Mouse (Mus musculus) myocyte (in vitro differentiated cells): ENCODE data around the gene Gtf3c1. TPM values are rescaled to one million over a fixed set of nuclear protein-coding genes. Genes with fewer than 3 reads are reported as not detected.
A peak's percentile ranks its signal among the peaks of the same experiment; 100 is the strongest.

Experiments
- H3K27me3 ChIP-seq: one replicate; pipeline ENCODE4 v1.6.1; 2011; ENCODE audit not compliant: control insufficient read depth, insufficient read depth, insufficient read length
- H3K36me3 ChIP-seq: one replicate; pipeline ENCODE4 v1.6.1; 2011; ENCODE audit not compliant: control insufficient read depth, insufficient read depth
- H3K4me2 ChIP-seq: one replicate; pipeline ENCODE4 v1.6.1; 2011; ENCODE audit warnings: low read depth, control low read depth
- H3K4me3 ChIP-seq: one replicate; pipeline ENCODE4 v1.5.1; 2011; ENCODE audit warnings: mild to moderate bottlenecking, control low read depth, moderate library complexity
- H3K79me2 ChIP-seq: one replicate; pipeline ENCODE4 v1.6.1; 2011; ENCODE audit not compliant: control insufficient read depth, insufficient read depth
- H3ac ChIP-seq: one replicate; pipeline ENCODE4 v1.6.1; 2011; ENCODE audit not compliant: control insufficient read depth, insufficient read length
- CEBPB ChIP-seq: IDR thresholded peaks from 2 replicates; pipeline ENCODE4 v1.6.1; 2011; ENCODE audit warnings: mild to moderate bottlenecking, moderate library complexity; ENCODE audit not compliant: poor library complexity, insufficient read depth, severe bottlenecking
- E2F4 ChIP-seq: IDR thresholded peaks from one replicate; pipeline ENCODE4 v1.6.1; 2011; ENCODE audit warnings: mild to moderate bottlenecking, control low read depth, moderate library complexity; ENCODE audit not compliant: insufficient read depth
- MAX ChIP-seq: IDR thresholded peaks from one replicate; pipeline ENCODE4 v1.6.1; 2011; ENCODE audit warnings: low read depth, mild to moderate bottlenecking, control low read depth
- MYOD1 ChIP-seq, 3 experiments: IDR thresholded peaks; one replicate each; pipeline ENCODE4 v1.6.1; 2011; ENCODE audit warnings: control low read depth in 2 of 3, low read depth in 2 of 3, mild to moderate bottlenecking in 2 of 3, moderate library complexity in 1 of 3; ENCODE audit not compliant: insufficient read length in 2 of 3, control insufficient read depth in 1 of 3
- MYOG ChIP-seq, 3 experiments: IDR thresholded peaks; one replicate each; pipeline ENCODE4 v1.6.1; 2011; ENCODE audit warnings: control low read depth in 2 of 3, low read depth in 2 of 3, mild to moderate bottlenecking in 2 of 3; ENCODE audit not compliant: insufficient read length in 2 of 3, control insufficient read depth in 1 of 3, insufficient read depth in 1 of 3
- POLR2A ChIP-seq: IDR thresholded peaks from one replicate; pipeline ENCODE4 v1.6.1; 2011; ENCODE audit warnings: low read depth, mild to moderate bottlenecking, control low read depth, moderate library complexity; ENCODE audit not compliant: insufficient read length
- POLR2AphosphoS2 ChIP-seq: IDR thresholded peaks from one replicate; pipeline ENCODE4 v1.6.1; 2011; ENCODE audit warnings: low read depth, control low read depth; ENCODE audit not compliant: insufficient read length
- REST ChIP-seq: IDR thresholded peaks from one replicate; pipeline ENCODE4 v1.6.1; 2011; ENCODE audit warnings: mild to moderate bottlenecking, control low read depth, moderate library complexity; ENCODE audit not compliant: insufficient read depth, insufficient read length
- SRF ChIP-seq: IDR thresholded peaks from one replicate; pipeline ENCODE4 v1.6.1; 2011; ENCODE audit warnings: low read depth; ENCODE audit not compliant: control insufficient read depth, insufficient read length
- TCF12 ChIP-seq: IDR thresholded peaks from one replicate; pipeline ENCODE4 v1.6.1; 2011; ENCODE audit warnings: mild to moderate bottlenecking, control low read depth; ENCODE audit not compliant: poor library complexity, insufficient read depth, severe bottlenecking
- TCF3 ChIP-seq: IDR thresholded peaks from one replicate; pipeline ENCODE4 v1.6.1; 2011; ENCODE audit warnings: low read depth, control low read depth; ENCODE audit not compliant: insufficient read length
- USF1 ChIP-seq: IDR thresholded peaks from one replicate; pipeline ENCODE4 v1.6.1; 2011; ENCODE audit warnings: low read depth, mild to moderate bottlenecking, control low read depth, moderate library complexity
- polyA plus RNA-seq: library from polyadenylated mRNA; unstranded; fragments of >200 nt; fragmentation: generic; extraction: Trizol; gene quantifications from one replicate; pipeline ENCODE4 v1.2.1, GENCODE M21; 2012; ENCODE audit warnings: missing spikeins

The Gtf3c1 gene
- polyA plus RNA-seq, 1 experiment, result 38.3 TPM

- TF ChIP-seq USF1 (no peak), POLR2A (no peak), POLR2AphosphoS2 (no peak), E2F4 (no peak), TCF12 (no peak)
- H3K79me2 ChIP-seq, result no peaks in the 10 kb centered on the region
- no peak overlapping the region for H3ac ChIP-seq
- no peaks in the 10 kb centered on the region for H3K27me3 ChIP-seq
- no peak overlapping the region for H3K4me3 ChIP-seq
- no peak overlapping the region for H3K4me2 ChIP-seq
- H3K36me3 ChIP-seq, result peaks cover 36% of the 10 kb centered on the region
Observed at GRCm38 (mm10) chr7:125690516-125690915, 17.1 kb downstream of the Gtf3c1 start.

GRCm38 (mm10) chr7:125679936-125680335 is 27.6 kb downstream of the Gtf3c1 start:
- no peak overlapping the region for H3ac ChIP-seq
- peaks cover 19% of the 10 kb centered on the region for H3K36me3 ChIP-seq
- no peaks in the 10 kb centered on the region for H3K27me3 ChIP-seq
- TF ChIP-seq MAX (no peak), POLR2AphosphoS2 (no peak), SRF (no peak), TCF12 (no peak), USF1 (no peak), E2F4 (no peak), MYOG (IDR thresholded peaks at IDR 0.05; ENCODE audit: control insufficient read depth in 1 of 3, insufficient read depth in 1 of 3, insufficient read length in 2 of 3, low read depth in 2 of 3) (no peak), CEBPB (no peak), POLR2A (no peak), REST (no peak), TCF3 (no peak), MYOD1 (IDR thresholded peaks at IDR 0.05; ENCODE audit: control insufficient read depth in 1 of 3, insufficient read length in 2 of 3, low read depth in 2 of 3) (no peak)
- H3K4me3 ChIP-seq, result no peak overlapping the region
- no peak overlapping the region for H3K4me2 ChIP-seq
- no peaks in the 10 kb centered on the region for H3K79me2 ChIP-seq

- TF ChIP-seq USF1, result no peak
- TF ChIP-seq E2F4, result no peak
- no peak for TF ChIP-seq MYOD1 (IDR thresholded peaks at IDR 0.05; ENCODE audit: control insufficient read depth in 1 of 3, insufficient read length in 2 of 3, low read depth in 2 of 3)
- no peak for TF ChIP-seq SRF
- no peak for TF ChIP-seq CEBPB
- no peak for TF ChIP-seq MAX
- no peak for TF ChIP-seq TCF3
- TF ChIP-seq POLR2A, result no peak
- no peak for TF ChIP-seq MYOG (IDR thresholded peaks at IDR 0.05; ENCODE audit: control insufficient read depth in 1 of 3, insufficient read depth in 1 of 3, insufficient read length in 2 of 3, low read depth in 2 of 3)
- TF ChIP-seq TCF12, result no peak
- no peak for TF ChIP-seq POLR2AphosphoS2
- TF ChIP-seq REST, result no peak
Observed at GRCm38 (mm10) chr7:125678756-125679155, 28.8 kb downstream of the Gtf3c1 start.

GRCm38 (mm10) chr7:125674916-125675315 is 32.7 kb downstream of the Gtf3c1 start:
- TF ChIP-seq POLR2AphosphoS2, result no peak
- TF ChIP-seq TCF3, result no peak
- TF ChIP-seq REST, result no peak
- TF ChIP-seq E2F4, result no peak
- no peak for TF ChIP-seq SRF
- no peak for TF ChIP-seq POLR2A
- no peak for TF ChIP-seq TCF12
- TF ChIP-seq USF1, result no peak
- no peak for TF ChIP-seq MAX
- TF ChIP-seq MYOG (IDR thresholded peaks at IDR 0.05; ENCODE audit: control insufficient read depth in 1 of 3, insufficient read depth in 1 of 3, insufficient read length in 2 of 3, low read depth in 2 of 3), result no peak
- no peak for TF ChIP-seq CEBPB
- TF ChIP-seq MYOD1 (IDR thresholded peaks at IDR 0.05; ENCODE audit: control insufficient read depth in 1 of 3, insufficient read length in 2 of 3, low read depth in 2 of 3), result no peak
- H3K4me3 ChIP-seq, result no peak overlapping the region
- no peaks in the 10 kb centered on the region for H3K27me3 ChIP-seq
- no peaks in the 10 kb centered on the region for H3K79me2 ChIP-seq
- H3K4me2 ChIP-seq, result no peak overlapping the region
- H3K36me3 ChIP-seq, result peaks cover 44% of the 10 kb centered on the region
- no peak overlapping the region for H3ac ChIP-seq

More at GRCm38 (mm10) chr7:125678756-125679155, 28.8 kb downstream of the Gtf3c1 start:
- Histone ChIP-seq H3K27me3 (no peaks in the 10 kb centered on the region), H3K4me2 (no peak overlapping the region), H3K4me3 (no peak overlapping the region), H3K79me2 (no peaks in the 10 kb centered on the region), H3ac (no peak overlapping the region), H3K36me3 (peaks cover 28% of the 10 kb centered on the region)

GRCm38 (mm10) chr7:125671396-125671795 is 36.2 kb downstream of the Gtf3c1 start:
- Histone ChIP-seq H3K4me2 (no peak overlapping the region), H3K36me3 (peaks cover 44% of the 10 kb centered on the region), H3K79me2 (no peaks in the 10 kb centered on the region), H3K4me3 (no peak overlapping the region), H3K27me3 (no peaks in the 10 kb centered on the region), H3ac (no peak overlapping the region)
- TF ChIP-seq MYOD1 (IDR thresholded peaks at IDR 0.05; ENCODE audit: control insufficient read depth in 1 of 3, insufficient read length in 2 of 3, low read depth in 2 of 3), result peak in 2 of 3 experiments; percentile 9 to 15
- no peak for TF ChIP-seq CEBPB
